Mouse (Mus musculus): ENCODE results near the gene Lrrc8b.

Gene Lrrc8b

DNA sequence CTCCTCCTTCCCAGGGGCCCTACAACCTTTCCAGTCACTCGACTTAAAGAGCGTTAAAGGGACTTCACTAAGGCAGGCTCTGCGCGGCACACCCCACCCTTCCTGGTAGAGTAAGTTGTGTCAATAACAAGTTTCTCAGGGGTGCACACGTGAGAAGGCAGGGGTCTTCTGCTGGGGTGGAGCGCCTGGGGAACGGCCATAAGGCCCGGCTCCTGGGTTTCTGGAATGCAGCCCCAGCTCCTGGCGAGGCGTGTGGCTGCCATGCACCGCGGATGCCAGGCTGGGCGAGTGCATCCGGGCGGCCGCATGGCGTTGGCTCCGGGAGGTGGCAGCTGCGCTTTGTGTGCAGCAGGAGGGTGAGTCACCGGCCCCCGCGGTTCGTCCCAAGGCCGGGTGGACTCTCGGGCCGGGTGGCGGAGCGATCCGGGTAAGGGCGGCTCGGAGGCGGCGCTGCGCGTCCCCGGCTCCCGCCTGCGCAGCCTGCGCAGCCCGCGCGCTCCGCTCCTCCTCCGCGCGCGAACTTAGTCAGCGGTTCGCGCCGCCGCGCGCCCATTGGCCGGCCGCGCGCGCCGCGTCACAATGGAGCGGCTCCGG lies at the start of gene Lrrc8b:
Gene Lrrc8b (plus strand): TSS at position 578 of the 594 bp plus-strand sequence.
- in situ Hi-C loops (cut with MboI; ENCODE audit: low sequenced_read_pairs) = no loop called here

DNA sequence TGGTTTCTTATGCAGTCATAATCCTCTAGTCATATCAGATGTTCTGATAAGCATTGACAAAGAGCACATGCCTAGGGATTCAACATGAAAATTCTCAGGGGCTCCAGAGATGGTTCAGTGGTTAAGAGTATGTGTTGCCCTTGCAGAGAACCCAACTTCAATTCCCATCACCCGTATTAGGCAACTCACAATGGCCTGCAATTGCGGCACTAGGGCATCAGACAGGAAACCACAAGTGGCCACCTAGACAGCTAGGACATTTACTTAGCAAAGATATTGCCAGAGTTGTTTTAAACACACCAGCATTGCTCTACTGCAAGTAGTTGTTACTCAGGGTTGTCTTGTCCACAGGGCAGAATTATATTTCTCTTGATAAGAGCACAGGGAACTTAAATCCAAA lies 34.1 kb upstream of the Lrrc8b start:
- in situ Hi-C loops (cut with MboI; ENCODE audit: low sequenced_read_pairs) = no loop called here

DNA sequence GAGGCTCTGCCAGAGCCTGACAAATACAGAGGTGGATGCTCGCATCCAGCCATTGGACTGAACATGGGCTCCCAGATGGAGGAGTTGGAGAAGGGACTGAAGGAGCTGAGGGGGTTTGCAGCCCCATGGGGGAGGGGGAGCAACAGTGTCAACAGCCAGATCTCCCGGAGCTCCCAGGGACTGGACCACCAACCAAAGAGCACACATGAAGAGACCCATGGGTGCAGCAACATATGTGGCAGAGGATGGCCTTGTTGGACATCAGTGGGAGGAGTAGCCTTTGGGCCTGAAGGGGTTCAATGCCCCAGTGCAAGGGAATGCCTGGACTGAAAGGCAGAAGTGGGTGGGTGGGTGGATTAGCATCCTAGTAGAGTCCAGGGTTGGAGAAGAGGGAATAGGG lies 25.2 kb upstream of the Lrrc8b start:
- in situ Hi-C loops (cut with MboI; ENCODE audit: low sequenced_read_pairs) = no loop called here

- in situ Hi-C loops (cut with MboI; ENCODE audit: low sequenced_read_pairs) = no loop called here
Observed at GRCm38 (mm10) chr5:105393731-105394130, 21.8 kb upstream of the Lrrc8b start.

- in situ Hi-C loops (cut with MboI; ENCODE audit: low sequenced_read_pairs) = no loop called here
Observed at GRCm38 (mm10) chr5:105395188-105395587, 20.4 kb upstream of the Lrrc8b start.

- in situ Hi-C loops (cut with MboI; ENCODE audit: low sequenced_read_pairs) = no loop called here
Observed at GRCm38 (mm10) chr5:105398966-105399365, 16.6 kb upstream of the Lrrc8b start.

DNA sequence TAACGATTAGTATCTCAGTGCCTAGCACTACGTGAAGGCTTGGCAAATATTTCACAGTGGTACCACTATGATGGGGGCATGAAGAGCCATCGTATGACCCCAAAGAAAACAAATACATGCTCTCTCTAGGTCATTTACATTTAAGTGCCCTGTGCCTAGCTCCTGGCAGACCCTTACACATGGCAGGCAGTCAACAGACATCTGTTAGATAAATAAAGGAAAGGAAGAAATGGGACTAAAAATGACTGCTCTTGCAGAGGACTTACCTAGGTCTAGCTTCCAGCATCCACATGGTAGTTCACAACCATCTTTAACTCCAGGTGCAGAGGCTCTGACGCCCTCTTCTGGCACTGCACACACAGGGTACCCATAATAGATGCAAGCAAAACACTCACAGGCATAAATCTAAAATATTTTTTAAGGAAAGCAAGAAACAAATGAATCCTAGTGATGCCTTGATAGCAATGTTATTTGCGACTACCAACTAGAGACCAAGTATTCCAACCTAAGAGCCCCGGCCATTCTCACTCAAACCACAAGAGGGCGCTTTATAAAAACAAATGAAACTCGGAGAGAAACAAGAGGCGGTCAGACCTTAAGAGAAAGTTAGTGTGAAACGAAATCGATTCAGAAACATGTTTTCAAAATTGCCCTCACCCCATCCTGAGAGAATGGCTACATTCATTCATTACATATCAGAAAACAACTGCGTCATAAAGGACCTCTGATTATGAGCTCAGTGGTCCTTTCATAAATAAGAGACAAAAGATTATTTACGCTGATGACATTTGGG lies 15.7 kb upstream of the Lrrc8b start:
- in situ Hi-C loops (cut with MboI; ENCODE audit: low sequenced_read_pairs) = loop anchor here (10.0 kb wide), 1 partner anchor 465 kb away; no protein-coding TSS in a partner anchor

GRCm38 (mm10) chr5:105400424-105401375 lies 14.9 kb upstream of the Lrrc8b start:
- in situ Hi-C loops (cut with MboI; ENCODE audit: low sequenced_read_pairs) = loop anchor here (10.0 kb wide), 1 partner anchor 464 kb away; no protein-coding TSS in a partner anchor

- in situ Hi-C loops (cut with MboI; ENCODE audit: low sequenced_read_pairs) = loop anchor here (10.0 kb wide), 1 partner anchor 463 kb away; no protein-coding TSS in a partner anchor
Observed at GRCm38 (mm10) chr5:105401536-105401935, 14.0 kb upstream of the Lrrc8b start.

DNA sequence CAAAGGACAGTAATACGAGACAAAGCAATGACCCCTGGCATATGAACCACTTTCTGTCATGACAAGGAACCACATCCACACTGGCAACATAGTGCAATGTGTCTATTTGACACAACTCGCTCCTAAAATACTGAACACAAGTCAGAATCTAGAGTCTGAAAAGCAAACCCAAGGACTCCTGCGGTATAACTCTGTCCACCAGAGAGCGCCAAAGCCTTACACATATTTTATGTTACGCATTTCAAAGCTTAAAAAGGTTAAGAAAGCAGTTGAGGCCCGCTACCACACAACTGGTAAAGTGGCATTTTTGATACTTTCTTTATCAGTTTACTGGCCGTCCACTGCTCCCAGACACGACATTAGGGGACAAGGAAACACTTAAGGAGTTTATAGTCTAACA lies 10.6 kb upstream of the Lrrc8b start:
- in situ Hi-C loops (cut with MboI; ENCODE audit: low sequenced_read_pairs) = loop anchor here (5.0 to 10.0 kb wide), 3 partner anchors 87 to 460 kb away; no protein-coding TSS in a partner anchor

- in situ Hi-C loops (cut with MboI; ENCODE audit: low sequenced_read_pairs) = loop anchor here (5.0 to 10.0 kb wide), 3 partner anchors 85 to 457 kb away; no protein-coding TSS in a partner anchor
Observed at GRCm38 (mm10) chr5:105407661-105408060, 7.9 kb upstream of the Lrrc8b start.

GRCm38 (mm10) chr5:105409092-105409491 lies 6.5 kb upstream of the Lrrc8b start:
- in situ Hi-C loops (cut with MboI; ENCODE audit: low sequenced_read_pairs) = loop anchor here (5.0 to 10.0 kb wide), 3 partner anchors 83 to 456 kb away; no protein-coding TSS in a partner anchor

DNA sequence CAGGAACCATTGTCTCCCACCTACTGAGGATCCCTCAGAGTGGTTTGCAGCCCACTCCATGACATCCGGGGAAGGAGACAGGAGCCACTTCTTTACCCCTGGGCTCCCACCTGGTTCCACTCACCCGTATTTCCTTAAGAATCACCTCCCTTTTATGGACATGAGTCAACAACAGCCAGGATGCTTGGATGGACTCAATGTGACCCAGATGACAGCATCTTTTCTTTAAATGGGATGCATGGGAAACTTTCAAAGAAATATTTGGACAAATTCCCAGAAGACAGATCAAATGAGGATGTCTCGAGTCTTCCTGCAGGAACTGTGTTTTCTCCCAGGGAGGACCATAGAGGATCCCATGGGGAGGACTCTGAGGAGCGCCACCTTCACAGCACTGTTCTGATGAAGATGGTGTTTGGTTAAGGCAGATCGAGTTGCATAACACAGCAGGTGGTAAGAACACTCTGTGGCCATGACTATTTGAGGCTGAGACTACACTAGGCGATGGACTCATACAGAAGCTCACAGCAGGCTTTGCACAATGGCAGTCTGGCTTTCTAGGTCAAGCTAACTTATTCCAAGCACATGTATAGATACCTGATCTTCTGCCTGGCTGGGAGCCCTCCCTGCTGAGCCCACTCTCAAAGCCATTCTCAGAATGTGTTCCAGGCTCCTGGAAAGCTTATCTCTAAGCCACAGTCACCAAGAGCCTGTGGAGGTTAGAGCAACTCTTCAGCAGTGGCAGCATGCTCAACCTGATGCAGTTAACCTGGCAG lies 4.9 kb upstream of the Lrrc8b start:
- in situ Hi-C loops (cut with MboI; ENCODE audit: low sequenced_read_pairs) = no loop called here

DNA sequence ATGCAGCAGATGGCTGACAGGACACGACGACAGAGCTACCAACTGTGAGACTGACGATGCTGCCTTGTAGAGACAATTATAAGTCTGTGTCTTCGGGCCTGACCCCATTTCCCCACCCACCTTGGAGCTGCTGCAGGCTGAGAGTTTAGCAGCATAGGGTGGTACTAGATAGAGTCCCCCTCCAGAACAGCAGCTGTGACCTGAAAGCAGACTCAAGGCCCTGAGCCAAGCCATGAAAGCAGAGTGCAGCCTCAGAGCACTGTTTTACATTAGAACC lies 4.3 kb upstream of the Lrrc8b start:
- in situ Hi-C loops (cut with MboI; ENCODE audit: low sequenced_read_pairs) = no loop called here

DNA sequence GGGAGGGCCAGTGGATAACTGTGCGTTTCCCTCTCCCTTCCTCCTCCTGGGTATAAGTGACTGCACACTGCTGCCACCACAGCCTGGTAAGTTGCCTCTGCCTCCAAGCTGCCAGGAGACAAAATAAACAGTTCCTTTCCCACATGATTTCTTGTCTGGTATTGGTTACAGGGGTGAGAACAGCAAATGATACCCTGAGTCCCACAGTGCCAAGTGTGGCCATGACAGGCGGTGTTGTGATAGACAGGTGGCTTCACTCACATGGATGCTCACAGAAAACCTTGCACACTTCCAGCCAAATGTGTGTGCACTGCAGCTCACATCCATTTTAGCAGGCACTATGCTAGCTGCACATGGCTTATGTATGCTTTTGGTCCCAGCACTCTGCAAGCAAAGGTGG lies 3.8 kb upstream of the Lrrc8b start:
- in situ Hi-C loops (cut with MboI; ENCODE audit: low sequenced_read_pairs) = no loop called here

- in situ Hi-C loops (cut with MboI; ENCODE audit: low sequenced_read_pairs) = no loop called here
Observed at GRCm38 (mm10) chr5:105412634-105413033, 2.9 kb upstream of the Lrrc8b start.

GRCm38 (mm10) chr5:105414341-105415120 lies 1.0 kb upstream of the Lrrc8b start:
- in situ Hi-C loops (cut with MboI; ENCODE audit: low sequenced_read_pairs) = no loop called here

DNA sequence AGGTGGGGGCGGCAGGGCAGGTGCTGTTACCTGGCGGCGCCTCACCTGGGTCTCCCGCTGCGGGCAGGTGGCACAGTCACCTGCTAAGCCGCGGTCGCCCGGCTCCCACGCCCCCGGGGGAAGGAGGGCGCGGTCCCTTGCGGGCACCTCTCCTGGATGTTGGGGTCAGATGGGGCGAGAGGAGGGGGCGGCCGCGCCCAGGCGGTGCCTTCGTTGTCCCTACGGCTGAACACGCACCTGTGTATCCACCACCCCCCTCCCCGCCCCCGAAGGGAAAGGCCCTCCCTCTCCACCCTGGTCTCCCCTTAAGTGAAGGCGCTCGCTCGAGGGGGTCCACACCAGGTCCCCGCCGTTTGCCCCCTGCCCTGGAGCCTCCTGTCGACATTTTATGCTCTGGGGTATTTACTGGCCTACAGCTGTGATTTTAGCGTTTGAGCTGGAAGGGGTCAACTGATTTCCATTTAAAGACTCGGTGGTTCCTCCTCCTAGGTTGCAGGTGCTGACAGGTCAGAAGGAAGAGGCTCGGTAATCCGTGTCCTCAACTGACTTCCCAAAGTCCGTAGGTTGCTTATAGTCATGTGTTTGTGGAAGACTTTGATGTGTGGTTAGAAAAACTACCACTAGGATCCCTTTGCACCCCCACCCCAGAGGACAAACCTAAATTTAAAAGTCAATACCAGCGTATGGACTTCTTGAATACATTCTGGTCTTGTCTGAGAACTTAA lies 538 bp downstream of the Lrrc8b start:
- in situ Hi-C loops (cut with MboI; ENCODE audit: low sequenced_read_pairs) = no loop called here

GRCm38 (mm10) chr5:105417217-105417616 lies 1.6 kb downstream of the Lrrc8b start:
- in situ Hi-C loops (cut with MboI; ENCODE audit: low sequenced_read_pairs) = no loop called here
